Mouse (Mus musculus): ENCODE results near the gene D930048N14Rik.
A peak's percentile ranks its signal among the peaks of the same experiment; 100 is the strongest.
"Not testable (repeated sequence)": the region's sequence is repeated elsewhere in the genome, so short reads cannot be mapped to it uniquely, and the experiment has no call there.

Gene D930048N14Rik

DNA sequence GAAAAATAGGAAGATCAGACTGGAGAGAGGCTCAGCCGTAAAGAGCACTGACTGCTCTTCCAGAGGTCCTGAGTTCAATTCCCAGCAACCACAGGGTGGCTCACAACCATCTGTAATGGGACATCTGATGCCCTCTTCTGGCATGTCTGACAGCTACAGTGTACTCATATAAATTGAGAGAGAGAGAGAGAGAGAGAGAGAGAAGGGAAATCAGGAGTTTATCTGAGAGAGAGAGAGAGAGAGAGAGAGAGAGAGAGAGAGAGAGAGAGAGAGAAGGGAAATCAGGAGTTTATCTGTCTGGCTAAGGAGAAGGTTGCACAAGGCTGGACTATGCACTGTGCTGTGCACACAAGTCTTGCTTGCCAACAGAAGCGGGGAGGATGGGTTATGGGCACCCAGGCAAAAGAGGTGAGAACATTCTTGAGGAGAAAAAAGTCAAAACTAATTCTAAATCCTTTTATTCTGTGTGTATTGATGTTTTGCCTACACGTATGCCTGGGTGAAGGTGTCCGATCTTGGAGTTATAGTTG, 2.2 kb downstream of the D930048N14Rik start:
- DNase-seq (ENCODE audit: low read depth, low spot score) = no peak

DNA sequence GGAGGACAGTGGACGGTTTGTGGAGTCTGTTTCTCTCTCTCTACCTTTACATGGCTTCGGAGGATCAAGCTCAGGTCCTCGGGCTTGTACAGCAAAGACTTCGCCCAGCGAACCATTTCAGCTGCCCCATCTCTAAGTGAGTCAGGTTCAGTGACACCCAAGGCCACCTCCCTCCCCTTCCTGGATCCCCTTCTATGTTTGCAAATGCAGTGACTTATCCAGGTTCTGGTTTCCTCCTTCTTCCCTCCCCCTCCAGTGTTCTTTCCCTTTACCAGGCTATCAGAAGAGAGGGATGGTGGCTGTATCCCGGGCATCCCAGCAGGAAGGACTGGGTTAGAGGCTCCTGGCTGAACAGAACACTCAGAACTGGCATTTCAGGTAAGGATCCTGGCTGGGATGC, 3.0 kb downstream of the D930048N14Rik start:
- no peak for DNase-seq (ENCODE audit: low read depth, low spot score)

DNA sequence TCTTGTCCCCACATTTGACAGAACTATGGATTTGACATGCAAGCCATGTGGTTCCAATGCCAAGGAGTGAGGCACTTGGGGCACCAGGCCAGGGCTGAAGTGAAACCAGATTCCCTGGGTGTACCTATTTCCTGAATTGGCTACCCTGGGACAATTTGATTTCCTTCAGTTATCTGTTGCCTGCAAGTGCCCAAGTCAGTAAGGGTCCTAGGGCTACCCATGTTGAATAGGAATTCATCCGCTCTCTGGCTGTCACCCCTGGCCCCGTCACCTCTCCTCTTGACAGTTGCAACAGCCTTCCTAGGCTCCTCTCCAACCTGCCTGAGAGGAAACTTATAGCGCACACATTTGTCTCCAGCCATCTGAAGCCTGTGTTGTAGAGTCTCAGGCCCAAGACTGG, 4.1 kb downstream of the D930048N14Rik start:
- no peak for DNase-seq (ENCODE audit: low read depth, low spot score)

DNA sequence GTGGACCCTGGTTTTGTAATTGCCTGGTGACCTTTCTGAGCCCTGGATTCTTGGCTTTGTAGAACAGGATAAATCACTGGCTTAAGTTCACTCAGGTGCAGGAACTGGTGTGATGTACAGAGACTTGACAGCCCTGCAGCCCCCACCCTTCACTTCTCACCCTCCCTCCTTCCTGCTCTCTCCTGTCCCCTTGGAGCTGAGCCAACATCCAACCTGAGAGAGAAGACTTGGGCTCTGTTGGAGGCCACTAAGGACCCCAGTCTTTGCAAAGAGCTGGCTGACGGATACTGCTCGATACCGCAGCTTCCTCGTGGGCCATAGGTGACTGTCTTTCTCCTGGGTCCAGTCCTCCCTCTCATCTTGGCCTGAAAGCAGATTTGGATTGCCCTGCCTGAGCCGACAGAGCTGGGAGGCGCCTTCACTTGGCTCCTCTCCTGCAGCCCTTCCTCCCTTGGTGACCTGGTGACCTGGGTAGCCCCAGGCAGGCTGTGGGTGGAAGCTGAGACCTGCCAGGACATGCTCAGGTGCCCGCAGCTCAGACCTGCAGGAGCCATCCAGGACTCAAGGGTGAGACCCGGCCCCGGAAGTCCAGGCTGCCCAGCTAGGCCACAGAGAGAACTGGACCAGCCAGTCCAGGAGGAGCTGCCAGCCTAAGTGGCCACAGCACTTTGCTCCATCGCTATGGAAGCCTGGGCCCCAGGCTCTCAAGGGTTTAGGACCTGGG, 6.2 kb downstream of the D930048N14Rik start:
- no peak for DNase-seq (ENCODE audit: low read depth, low spot score)

DNA sequence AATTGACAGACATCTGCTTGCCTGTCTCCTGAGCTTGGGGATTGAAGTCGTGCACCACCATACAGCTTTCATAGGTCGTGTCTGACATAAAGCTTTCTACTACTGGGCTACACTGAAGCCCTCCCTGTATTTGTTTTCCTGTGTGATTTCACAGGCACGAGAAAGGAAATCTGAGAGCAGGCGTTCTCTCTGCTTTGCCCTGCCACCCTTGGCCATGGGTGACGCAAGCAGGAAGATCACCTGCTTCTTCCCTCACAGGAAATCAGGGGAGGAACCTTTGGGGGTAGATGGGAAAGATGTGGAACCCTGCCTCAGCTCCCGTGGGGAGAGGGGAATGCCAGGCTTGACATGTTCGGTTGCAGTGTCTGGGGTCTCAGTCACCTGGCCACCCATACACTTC, 7.5 kb downstream of the D930048N14Rik start:
- no peak for DNase-seq (ENCODE audit: low read depth, low spot score)

DNA sequence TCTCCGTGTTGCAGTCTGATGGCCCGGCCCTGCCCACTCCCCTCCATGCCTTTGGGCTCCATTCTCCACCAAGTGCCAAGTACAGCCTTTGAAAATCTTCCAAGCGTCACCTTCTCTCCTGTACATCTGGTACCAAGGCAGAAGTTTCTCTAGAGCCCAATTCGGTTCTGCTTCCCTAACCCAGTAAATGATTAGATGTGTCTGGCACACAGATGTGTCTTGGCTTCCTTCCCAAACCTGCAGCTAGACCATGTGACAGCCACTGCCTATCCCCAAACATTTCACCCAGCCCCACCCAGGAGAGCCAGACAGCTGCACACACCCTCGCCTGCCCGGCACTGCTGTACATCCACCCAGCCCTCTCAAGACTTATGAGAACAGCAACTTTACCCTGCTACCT, 8.0 kb downstream of the D930048N14Rik start:
- no peak for DNase-seq (ENCODE audit: low read depth, low spot score)

DNA sequence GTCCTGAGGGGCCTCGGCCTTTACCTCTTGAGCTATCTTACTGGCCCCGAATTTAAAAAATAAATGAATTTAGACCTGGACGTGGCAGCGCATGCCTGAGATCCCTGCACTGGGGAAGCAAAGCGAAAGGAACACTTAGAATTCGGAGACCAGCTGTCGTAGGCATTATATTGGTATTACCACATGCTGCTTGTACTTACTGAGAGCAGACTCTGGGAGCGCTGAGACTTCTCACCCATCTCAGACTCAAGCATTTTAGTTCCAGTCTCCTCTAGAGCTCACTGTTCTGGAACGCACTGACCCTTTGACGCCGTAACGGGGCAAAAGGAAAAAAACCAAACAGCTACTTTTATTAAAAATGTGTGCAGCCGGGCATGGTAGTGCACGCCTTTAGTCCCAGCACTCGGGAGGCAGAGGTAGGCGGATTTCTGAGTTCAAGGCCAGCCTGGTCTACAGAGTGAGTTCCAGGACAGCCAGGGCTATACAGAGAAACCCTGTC, 11.2 kb downstream of the D930048N14Rik start:
- no peak for DNase-seq (ENCODE audit: low read depth, low spot score)

DNA sequence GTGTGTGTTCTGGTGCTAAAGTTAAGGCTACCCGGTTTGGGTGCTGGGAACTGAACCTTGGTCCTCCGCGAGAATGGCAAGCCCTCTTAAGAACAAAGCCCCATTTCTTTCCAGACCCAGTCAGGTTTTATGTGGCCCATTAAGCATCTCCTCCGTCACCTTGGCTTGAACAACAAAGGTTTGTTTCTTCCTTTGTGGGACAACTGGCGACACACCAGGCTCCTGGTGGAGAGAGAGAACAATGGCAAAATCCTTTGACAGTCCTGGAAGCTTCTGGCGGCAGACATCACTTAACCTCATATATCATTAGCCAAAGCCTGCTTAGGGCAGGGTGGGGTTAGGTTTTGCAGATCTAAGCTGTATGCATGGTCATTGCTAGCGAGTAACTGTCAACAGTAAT, 11.9 kb downstream of the D930048N14Rik start:
- no peak for DNase-seq (ENCODE audit: low read depth, low spot score)

DNA sequence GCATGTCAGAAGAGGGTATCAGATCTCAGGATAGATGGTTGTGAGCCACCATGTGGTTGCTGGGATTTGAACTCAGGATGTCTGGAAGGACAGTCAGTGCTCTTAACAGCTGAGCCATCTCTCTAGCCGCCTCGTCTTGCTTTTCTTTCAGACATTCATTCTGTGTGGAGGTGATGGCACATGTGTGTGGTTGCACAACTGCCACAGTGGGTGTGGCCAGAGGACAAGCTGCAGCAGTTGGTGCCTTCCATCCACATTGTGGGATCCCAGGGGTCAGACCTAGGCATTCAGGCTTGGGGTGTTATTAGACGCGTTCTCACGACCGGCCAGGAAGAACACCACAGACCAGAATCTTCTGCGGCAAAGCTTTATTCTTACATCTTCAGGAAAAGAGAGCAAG, 14.0 kb downstream of the D930048N14Rik start:
- not testable (repeated sequence) for DNase-seq (ENCODE audit: low read depth, low spot score)

DNA sequence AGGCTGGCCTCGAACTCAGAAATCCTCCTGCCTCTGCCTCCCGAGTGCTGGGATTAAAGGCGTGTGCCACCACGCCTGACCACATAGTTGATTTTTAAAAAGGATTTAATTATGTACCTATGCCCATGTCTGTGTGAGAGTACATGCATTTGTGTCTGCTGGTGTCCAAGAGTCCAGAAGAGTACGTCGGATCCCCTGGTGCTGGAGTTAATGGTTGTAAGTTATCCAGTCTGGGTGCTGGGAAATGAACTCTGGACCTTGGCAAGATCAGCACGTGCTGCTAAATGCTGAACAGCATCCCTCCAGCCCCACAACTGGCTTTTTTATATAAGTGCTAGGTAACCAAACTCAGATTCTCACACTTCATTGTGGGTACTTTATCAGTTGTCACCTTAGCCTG, 20.1 kb downstream of the D930048N14Rik start:
- DNase-seq (ENCODE audit: low read depth, low spot score) = no peak

DNA sequence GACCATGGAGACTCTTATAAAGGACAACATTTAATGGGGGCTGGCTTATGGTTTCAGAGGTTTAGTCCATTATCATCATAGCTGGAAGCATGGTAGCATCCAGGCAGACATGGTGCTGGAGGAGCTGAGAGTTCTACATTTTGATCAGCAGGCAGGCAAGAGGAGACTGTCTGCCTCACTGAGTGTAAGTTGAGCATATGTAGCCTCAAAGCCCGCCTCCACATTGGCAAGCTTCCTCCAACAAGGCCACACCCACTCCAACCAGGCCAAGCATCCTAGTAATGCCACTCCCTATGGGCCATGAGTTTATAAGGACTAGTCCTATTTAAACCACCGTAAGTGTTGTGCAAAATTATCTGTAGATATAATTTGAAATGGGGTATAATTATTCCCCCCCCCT, 20.6 kb downstream of the D930048N14Rik start:
- DNase-seq (ENCODE audit: low read depth, low spot score) = no peak

DNA sequence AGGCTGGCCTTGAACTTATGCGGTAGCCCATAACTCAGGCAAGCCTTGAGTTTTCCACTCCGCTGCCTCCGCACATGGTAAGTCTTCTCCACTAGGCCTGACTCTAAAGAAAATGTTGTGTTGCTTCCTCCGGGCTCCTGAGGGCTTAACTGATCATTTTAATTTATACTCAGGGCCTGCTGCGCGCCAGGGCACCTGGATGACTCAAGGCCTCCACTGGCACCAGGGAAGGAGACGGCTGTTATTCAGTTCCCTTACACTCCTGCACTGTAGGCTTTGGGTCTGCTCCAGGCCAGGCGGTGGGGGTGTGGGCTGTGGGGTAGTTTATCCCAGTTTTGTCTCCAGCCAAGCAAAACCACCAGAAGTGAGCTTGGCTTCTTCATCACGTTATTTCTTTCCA, 22.5 kb downstream of the D930048N14Rik start:
- no peak for DNase-seq (ENCODE audit: low read depth, low spot score)

DNA sequence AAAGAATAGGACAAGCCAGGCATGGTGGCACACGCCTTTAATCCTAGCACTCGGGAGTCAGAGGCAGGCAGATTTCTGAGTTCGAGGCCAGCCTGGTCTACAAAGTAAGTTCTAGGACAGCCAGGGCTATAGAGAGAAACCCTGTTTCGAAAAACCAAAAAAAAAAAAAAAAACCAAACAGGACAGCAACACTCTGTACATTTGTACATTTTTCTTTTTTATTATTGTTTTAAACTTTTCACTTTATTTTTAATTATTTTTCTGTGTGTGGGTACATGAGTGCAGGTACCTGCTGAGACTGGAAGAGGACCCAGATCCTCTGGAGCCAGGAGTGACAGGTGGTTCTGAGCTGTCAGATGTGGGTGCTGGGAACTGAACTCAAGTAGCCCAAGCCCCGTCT, 24.6 kb downstream of the D930048N14Rik start:
- no peak for DNase-seq (ENCODE audit: low read depth, low spot score)

DNA sequence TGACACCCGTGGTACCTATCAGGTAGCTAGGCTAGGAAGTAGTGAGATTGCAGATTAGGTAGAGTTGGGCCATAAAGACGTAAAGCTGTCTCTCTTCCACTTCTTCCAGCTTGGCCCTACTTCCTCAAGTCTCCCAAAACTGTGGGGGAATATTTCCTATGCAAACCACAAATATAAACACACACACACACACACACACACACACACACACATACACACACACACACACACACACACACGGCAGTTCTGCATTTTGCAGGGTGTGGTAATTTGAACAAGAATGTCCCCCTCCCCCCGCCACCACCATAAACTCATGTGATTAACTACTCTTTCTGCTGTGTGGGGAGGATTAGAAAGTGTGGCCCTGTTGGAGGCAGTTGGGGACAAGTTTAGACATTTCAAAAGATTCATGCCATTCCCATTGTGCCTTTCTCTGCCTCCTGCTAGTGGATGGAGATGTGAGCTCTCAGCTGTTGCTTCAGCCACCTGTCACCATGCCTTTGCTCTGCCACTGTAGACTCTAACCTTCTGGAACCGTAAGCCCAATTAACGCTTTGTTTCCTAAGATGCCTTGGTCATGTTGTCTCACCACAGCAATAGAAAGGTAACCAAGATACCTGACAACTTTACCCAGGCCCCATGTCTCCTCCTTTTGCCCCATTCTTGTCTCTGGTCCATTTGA, 27.1 kb downstream of the D930048N14Rik start:
- DNase-seq (ENCODE audit: low read depth, low spot score) = no peak

DNA sequence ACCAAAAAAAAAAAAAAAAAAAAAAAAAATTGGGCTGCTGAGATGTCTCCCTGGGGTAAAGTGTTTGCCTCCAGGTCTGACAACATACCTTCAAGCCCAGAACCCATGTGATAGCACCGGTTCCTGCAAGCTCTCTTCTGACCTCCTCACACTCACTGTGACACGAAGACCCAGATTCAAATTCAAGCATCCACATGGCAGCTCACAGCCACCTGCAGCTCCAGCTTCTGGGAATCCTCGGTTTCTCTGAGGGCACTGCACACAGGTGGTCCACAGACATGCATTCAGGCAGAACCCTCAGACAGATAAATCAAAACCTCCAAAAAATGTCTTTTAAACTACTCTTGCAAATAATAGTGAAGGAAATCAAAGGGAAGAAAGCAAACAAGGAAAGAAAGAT, 28.7 kb downstream of the D930048N14Rik start:
- DNase-seq (ENCODE audit: low read depth, low spot score) = no peak

DNA sequence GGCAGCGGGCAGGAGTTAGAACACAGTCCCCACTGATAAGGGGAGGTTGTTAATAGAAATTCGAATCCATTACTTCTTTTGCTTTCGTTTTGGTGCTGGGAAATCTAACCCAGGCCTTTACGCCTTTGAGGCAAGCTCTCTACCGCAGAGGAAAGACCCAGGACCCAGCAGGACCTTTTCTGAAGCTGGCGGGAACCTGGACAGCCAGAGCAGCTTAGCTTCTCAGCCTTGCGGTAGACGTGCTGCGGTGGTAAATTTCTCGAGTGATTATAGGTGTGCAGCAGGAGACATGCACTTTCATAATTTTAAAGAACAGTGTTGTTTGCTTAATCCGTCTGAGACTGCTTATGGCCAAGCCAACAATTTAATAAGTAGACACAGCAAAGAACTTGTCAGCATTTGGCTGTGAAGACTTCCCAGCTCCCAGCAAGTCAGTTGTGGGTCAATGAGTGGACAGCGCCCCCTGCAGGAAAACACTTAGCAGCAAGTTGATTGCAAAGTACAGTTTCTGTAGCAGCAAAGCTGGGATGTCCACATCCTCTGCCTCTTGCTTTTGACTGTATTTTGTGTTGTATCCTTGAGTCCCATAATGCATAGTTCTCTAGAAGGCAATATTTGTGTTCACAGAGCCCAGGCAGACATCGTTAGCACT, 30.7 kb downstream of the D930048N14Rik start:
- DNase-seq (ENCODE audit: low read depth, low spot score) = peak; percentile 81

DNA sequence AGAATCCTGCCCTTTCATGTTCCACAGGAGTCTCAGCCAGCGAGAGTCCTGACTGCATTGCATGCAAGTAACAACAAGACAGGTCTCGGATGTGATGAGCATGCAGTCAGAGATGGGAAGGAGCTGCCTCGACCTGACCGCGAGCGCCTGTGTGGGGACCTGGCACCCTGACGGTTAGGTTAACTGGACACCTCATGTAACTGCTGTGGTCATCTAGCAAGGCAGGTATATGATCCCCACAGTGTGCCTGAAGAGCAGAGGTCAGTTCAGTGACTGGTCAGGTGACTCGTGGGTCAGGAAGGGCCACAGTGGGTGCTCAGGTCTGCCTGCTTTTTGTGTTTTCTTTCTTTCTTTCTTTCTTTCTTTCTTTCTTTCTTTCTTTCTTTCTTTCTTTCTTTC, 31.2 kb downstream of the D930048N14Rik start:
- DNase-seq (ENCODE audit: low read depth, low spot score) = no peak

DNA sequence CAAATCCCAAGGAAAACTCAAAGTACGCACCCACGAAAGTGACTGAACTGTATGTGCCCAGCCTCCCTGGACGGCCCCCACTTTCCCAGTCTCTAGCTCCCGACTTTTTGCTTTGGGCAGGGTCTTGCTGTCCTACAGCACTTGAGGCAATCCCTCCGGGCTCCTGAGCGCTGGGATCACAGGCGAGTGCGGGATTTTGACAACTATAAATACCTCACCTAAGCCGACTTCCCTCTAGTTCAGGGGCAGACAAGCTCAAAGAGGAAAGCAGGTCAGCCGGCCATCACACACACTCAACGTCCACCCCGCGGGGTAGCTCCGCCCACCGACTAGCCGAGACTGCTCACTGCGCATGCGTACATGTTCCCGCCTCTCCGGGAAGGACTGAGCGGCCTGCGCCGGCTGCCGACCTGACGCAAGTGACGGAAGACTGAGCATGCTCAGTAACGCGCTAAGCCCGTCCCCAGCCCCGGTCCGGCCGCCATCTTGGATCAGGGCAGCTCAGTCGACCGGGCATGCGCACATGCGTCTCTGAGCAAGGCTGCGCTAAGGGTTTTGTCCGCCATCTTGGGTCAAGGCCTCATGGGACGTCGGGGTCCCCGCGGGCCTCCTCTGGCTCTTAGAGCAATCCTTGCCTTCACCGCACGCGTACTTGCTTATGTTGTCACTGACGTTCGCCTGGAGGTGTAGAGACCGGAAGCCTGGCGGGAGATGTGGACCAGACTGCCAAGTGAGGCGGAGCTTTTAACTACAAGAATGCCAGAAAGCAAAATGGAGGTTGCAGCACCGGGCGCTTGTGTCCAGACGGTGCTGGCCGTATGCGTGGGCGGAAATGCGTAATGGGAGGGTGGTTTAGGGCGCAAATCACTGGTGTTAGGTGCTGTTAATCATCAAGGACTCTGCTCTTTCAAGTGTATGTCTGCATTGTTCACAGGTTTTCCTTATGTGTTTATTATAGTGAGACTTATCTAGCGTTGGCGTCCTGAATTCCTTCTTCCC, 37.9 kb downstream of the D930048N14Rik start, which contains the start of gene 0610009B22Rik:
Gene 0610009B22Rik, minus strand, starts transcription at position 545 of the 999 bp plus-strand sequence.
- DNase-seq (ENCODE audit: low read depth, low spot score) = peak; percentile 100

DNA sequence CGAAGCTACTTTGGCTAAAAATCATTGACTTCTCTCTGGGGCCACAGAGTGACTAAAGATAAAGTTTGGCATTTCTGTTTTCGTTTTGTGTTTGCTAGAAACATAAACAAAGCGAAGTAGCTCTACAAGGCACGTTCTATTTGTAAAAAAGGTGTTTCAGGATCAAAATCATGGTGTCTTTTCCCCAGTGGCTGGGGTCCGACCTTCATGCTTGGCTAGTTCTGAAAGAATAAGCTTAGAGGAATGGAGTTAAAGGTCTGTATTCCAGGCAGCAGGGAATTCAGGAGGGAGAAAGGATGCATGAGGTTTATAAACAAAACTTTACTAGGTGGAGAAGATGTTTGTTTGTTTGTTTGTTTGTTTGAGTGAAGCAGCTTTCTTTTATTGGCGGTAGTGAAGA, 38.6 kb downstream of the D930048N14Rik start:
- no peak for DNase-seq (ENCODE audit: low read depth, low spot score)

DNA sequence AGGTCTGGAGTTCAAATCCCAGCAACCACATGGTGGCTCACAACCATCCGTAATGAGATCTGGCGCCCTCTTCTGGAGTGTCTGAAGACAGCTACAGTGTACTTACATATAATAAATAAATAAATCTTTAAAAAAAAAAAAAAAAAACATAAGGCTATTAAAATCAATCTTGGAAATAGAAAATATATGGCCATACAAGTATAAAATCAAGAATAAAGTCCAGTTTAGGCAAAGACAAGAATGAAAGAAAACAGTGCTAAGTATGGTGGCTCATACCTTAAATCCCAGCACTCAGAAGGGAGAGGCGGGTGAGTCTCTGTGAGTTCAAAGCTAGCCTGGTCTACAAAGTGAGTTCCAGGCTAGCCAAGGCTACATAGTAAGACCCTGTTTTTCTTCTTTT, 39.8 kb downstream of the D930048N14Rik start:
- DNase-seq (ENCODE audit: low read depth, low spot score) = not testable (repeated sequence)

DNA sequence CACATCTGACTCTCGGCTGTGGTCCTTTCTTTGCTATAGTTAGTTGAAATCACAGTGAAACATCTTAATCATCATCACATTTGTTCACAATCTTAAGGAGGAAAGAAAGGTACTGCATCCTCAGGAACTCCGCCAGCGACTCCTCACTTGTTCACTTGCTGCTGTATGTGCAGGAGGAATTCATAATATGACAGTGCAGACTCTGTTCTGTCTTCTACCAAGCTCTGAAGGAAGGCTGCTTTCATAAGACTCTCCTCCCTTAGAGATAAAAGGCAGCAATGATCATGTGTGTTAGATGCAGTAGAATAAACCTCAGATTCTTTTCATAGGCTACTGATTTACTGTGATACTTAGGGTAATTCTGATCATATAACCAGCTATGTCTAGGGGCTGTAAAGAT, 44.2 kb downstream of the D930048N14Rik start:
- no peak for DNase-seq (ENCODE audit: low read depth, low spot score)
